Mouse (Mus musculus): ENCODE data around the gene Snap23.
"Not testable (repeated sequence)": the region's sequence is repeated elsewhere in the genome, so short reads cannot be mapped to it uniquely, and the experiment has no call there.

Snap23 gene

DNA sequence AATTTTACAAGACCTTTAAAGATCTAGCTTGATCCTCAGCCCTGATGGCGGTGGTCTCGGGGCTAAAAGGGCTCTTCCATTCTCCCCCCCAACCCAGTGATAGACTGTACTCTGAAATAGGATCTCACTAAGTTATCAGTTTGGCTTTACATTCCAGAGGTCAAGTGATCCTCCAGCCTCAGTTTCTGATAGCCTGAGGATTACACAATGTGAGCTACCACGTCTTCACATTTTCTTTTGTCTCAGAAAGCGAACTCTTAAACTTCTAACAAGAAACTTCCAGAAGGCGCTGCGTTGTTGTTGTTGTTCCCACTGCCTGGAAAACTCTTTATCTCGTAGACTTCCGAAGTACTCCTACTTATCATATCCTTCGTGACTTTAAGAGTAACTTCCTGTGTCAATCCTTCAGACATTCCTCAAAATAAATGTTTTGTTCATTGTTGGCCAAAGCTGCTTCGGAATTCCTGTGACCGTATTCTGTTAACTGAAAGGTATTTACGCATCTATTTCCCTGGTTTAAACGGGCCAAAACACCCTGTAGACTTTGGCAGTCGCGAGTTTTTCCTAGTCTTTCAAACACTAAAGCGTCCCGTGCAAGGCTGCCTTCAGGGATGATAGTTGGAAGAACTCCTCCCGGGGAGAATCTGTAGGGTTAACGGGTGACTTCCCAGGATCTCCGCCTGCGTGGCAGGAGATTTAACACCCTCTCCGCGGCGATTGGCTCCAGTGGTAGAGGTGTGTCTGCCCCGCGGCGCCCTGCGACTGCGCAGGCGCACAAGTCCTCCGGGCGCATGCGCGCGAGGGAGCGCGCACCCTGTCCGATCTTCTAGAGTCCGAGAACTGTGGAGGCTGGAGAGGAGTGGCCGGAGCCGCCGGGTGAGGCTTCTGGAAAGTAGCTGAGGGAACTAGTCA, at the start of gene Snap23:
Snap23 (plus strand) TSS at position 786 of the 912 bp plus-strand sequence.
- DNase-seq (ENCODE audit: low spot score): peak; percentile 96

- no peak for DNase-seq (ENCODE audit: low spot score)
Measured at GRCm38 (mm10) chr2:120518547-120519210, 48.8 kb upstream of the Snap23 start.

GRCm38 (mm10) chr2:120526771-120527170, 40.7 kb upstream of the Snap23 start:
- no peak for DNase-seq (ENCODE audit: low spot score)

DNA sequence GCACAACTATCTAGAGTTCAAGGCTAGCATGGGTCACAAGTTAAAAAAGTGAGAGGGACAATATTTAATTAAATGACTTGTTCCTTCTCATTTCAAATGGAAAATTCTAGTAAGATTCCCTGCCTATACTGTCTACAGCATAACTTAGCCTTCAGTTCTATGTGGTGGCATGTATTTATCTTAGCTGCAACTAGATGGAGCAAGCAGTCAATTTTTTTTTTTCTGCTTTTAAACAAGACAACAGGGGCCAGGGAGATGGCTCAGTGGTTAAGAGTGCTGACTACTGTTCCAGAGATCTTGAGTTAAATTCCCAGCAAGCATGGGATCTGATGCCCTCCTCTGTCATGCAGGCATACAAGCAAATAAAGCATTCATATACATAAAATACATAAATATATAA, 37.9 kb upstream of the Snap23 start:
- no peak for DNase-seq (ENCODE audit: low spot score)

DNA sequence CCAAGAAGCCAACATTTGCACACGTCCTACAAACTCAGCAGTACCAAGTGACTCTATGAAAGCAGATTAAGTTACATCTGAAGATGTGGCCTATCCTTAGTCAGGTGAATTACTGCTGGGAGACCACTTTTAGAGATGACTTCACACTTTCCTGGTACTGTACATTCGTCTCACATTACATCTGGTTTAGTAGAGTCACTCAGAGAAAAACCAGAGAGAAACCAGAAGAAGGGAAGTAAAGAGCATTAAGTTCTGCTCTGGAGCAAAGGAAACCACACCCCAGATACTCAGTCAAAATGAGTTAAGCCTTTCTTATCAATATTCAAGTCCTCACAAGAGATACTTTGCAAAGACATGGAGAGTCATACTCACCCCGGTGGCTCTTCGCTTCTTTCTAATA, 36.2 kb upstream of the Snap23 start:
- DNase-seq (ENCODE audit: low spot score): no peak

DNA sequence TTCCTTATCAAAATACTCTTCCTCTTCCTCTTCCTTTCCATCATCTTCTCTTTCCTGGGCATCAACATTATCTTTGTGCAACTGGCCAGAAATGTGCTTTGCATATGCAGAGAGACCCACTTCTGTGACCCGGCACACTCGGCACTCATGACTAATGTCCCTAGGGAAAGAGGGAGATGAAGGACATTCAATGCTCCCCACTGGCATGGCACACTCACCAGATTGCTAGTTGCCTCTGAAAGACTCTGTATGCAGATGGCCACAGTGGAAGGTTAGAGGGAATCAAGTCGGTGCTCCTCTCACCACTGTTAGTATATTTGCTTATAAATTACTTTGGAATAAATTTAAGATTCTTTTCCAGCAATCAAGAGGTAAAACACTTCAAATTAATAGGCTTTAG, 28.1 kb upstream of the Snap23 start:
- peak; percentile 10 for DNase-seq (ENCODE audit: low spot score)

DNA sequence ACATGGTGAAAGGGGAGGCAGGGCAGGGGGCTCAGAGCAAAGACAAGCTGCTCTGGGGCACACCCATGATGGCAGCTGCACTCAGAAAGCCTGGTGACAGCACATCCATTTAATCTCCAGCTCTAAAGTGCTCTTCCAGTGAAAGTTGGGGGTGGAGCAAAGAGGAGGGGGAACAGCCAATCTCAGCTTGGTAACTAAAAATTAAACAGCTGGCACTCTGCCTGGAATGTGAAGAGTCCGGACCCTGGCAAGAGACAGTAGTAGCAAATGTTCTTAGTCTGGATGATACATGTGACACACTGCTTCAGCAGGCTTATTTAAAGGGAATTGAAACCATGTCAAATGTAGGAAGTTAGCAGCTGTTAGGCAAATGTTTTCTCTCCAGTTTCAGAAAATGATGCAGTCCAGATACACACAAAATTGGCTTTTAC, 27.7 kb upstream of the Snap23 start:
- DNase-seq (ENCODE audit: low spot score): peak; percentile 29

- no peak for DNase-seq (ENCODE audit: low spot score)
Measured at GRCm38 (mm10) chr2:120544732-120545131, 22.7 kb upstream of the Snap23 start.

DNA sequence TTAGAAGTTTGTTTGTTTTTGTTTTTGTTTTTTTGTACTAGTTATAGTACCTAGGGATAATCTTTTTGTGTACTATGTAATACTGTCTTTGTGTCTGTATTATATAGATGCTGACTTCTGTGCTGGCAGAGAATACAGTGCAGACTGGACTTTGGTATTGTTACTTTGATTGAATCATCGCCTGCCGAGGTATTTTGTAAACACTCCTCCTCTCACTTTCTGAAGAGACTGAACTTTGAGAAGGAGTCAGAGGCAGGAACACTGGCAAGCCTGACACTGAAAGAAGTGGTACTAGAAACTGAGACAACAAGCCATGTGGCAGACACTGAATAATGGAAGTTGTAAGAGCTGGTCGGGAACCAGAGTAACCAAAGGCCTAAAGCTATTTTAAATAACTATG, 10.6 kb upstream of the Snap23 start:
- DNase-seq (ENCODE audit: low spot score): no peak

DNA sequence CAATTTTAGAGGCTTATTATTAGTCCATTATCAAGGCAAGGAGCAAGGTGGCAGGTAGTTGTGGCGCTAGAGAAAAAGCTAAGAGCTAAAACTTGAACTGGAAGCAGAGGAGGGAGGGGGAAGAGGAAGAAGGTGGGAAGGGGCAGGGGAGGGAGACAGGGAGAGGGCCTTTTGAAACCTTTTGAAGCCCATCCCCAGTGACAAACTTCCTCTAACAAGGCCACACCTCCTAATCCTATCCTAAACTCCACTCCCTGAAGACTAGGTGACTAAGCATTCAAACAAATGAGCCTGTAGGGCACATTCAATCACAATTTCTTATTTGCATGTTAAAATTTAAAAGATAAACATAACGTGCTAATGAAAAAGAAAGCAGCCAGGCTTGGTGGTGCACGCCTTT, 8.7 kb upstream of the Snap23 start:
- no peak for DNase-seq (ENCODE audit: low spot score)

DNA sequence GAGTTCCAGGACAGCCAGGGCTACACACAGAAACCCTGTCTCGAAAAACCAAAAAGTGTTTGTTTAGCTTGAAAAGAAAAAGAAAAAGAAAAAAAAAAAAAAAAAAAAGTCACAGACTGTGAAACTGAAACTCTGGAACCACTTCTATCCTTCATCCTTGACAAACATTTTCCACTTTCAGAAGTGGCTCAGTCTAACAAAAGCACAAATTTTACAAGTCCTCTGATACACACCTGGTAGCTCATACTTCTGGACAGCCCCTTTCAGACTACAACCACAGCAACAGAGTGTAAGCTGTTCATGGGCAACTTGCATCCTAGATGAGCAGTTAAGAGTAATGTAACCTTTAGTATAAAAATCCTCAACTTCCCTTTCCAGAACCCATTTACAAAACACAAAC, 5.9 kb upstream of the Snap23 start:
- DNase-seq (ENCODE audit: low spot score): no peak

DNA sequence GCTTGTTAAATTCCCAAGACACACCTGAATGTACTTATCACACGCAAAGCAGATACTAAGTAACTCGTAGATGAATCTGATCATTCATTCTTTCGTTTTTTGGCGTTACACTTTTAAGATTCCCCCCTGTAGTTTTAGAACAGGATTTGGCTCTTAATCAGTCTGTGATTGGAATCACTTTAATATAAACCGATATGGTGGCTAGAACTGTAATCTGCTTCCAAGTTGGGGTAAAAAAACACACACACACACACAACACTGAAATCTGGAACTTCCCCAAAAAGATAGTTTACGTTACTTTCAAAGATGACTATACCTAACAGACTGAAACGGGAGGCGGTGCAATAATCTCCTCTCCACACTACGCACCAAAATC, 4.6 kb upstream of the Snap23 start:
- no peak for DNase-seq (ENCODE audit: low spot score)

DNA sequence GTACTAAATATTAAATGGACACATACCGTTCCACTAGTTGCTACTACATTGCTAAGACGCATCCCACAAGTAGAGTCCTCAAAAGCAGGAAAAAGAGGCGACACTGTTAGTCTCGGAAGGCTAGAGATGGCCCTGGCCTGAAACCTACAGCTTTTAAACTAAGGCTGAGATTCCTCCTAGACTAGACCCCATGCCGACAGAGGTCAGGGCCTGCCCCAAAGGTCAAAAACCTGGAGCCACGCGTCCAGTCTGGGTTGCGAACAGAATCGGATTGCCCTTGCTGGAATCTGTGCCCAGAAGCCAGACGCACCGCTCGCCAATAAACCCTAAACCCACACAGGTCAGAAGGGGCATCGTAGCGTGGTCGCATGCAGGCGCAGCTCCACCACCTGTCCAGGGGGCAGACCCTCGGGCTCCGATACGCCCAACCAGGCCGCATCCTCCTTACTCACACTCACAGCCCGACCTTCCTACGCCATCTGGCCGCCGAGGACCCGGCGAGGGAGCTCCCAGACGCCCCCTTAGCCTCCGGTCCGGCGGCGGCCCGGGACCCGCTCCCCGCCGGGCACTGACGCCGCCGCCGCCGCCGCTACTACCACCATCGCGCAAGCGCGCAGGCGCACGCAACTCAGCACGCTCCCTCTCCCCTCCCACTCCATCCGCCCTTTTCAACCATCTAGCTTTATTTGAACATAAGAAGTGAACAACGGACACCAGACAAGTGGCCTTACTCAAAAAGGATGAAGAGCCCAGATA, 4.1 kb upstream of the Snap23 start, which contains the start of gene Zfp106:
Zfp106 (minus strand) TSS at position 609 of the 756 bp plus-strand sequence.
- peak; percentile 89 for DNase-seq (ENCODE audit: low spot score)

GRCm38 (mm10) chr2:120564548-120565188, 2.8 kb upstream of the Snap23 start:
- not testable (repeated sequence) for DNase-seq (ENCODE audit: low spot score)

- no peak for DNase-seq (ENCODE audit: low spot score)
Measured at GRCm38 (mm10) chr2:120565363-120565762, 2.1 kb upstream of the Snap23 start.

- DNase-seq (ENCODE audit: low spot score): no peak
Measured at GRCm38 (mm10) chr2:120567798-120568320, 388 bp downstream of the Snap23 start.

DNA sequence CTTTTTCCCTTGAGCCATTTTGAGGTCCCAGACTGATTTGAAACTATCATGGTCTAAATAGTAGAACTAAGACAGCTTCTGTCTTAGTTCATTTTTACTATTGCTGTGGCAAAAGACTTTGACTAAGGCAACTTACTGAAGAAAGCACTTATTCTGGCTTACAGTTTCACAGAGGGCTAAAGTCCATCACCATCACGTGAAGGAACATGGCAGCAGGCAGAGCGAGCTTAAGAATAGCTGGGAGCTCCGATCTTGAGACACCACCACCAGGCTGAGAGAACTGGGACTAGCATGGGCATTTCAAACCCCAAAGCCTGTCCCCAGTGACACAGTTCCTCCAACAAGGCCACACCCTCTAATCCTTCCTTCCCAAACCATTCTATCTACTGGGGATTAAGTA, 3.6 kb downstream of the Snap23 start:
- no peak for DNase-seq (ENCODE audit: low spot score)

DNA sequence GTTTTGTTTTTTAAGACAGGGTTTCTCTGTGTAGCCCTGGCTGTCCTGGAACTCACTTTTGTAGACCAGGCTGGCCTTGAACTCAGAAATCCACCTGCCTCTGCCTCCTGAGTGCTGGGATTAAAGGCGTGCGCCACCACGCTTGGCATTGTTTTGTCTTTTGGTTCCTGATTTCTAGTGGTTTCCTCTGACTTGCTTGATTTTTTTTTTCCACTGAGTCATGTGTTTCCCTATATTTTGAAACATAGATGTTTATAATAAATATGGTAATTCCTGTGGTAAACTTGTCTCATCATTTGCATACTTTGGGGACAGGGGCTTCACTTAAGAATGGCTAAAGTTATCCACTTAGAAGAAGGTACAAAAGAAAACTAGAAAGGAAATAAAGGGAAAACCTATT, 4.7 kb downstream of the Snap23 start:
- DNase-seq (ENCODE audit: low spot score): not testable (repeated sequence)

DNA sequence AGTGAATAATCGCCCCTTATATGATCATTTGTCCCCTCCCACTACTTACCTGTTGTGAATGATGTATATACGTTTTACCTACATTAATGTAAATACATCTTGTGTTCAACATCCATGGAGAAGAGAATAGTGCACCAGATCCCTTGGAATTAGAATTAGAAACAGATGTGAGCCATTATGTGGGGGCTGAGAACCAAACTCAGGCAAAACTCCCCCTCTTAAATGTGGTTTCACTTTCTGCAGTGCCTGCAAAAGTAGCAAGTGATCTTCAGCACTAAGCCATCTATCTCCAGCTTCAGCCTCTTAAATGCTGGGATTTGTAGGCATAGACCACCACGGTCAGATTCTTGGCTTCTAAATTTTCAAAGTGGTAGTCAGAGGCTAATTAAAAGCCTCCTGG, 7.7 kb downstream of the Snap23 start:
- no peak for DNase-seq (ENCODE audit: low spot score)

DNA sequence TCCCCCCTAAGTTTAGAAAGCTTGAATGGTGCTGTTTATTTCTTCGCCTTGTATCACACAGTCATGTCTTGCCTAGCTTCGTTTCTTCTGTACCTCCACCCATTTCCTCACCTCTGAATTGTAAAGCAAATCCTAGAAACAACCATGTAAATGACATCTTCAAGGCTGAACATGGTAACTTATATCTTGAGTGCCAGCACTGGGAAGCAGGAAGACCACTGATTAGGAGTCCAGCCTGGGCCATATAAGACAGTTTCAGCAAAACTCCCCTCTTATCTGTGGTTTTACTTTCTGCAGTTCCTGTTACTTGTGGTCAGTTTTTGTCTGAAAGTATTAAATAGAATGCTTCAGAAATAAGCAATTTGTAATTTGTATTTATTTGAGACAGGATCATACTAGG, 8.5 kb downstream of the Snap23 start:
- DNase-seq (ENCODE audit: low spot score): no peak

- DNase-seq (ENCODE audit: low spot score): no peak
Measured at GRCm38 (mm10) chr2:120577799-120578198, 10.3 kb downstream of the Snap23 start.

GRCm38 (mm10) chr2:120578286-120578685, 10.8 kb downstream of the Snap23 start:
- DNase-seq (ENCODE audit: low spot score): no peak
